Mouse (Mus musculus) kidney, postnatal 10 days (tissue): Measurements from ENCODE around the gene Tank.
A peak's percentile ranks its signal among the peaks of the same experiment; 100 is the strongest.

Source experiments
- DNase-seq: peaks from one replicate; pipeline ENCODE4 v3.0.0; 2021; ENCODE audit warnings: mixed read lengths

Gene Tank

GRCm38 (mm10) chr2:61580555-61581080 lies 2.2 kb downstream of the Tank start:
- no peak for DNase-seq

DNA sequence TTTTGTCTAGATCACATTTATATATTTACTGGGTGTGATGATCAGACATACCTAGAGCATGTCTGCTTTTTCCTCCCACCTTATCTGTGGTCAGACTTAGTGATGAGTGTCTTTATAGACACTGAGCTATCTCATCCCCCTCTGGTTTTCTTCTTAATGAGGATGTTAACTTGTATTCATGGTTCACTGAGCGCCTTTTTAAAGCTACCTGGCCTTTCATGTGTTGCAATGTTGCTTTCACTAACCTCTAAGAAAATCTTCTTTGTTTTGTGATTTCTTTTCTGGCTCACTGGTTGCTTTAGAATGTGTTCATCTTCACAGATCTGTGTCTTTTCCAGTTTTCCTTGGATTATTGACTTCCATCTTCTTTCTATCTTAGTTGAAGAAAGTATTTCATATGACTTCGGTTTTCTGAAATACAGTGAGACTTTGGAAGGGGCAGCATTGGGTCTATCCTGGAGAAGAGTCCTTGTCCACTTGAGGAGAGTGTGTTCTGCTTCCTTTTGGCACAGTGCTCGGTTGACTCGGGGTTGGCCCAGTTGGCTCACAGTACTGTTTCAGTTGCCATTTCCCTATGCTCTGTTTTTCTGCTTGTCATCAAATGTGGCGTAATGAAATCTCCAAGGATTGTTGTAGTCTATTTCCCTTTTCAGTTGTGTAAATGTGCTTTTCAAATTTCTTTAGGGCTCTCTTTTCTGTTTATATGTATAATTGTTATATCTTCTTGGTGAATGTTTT lies 4.4 kb downstream of the Tank start:
- DNase-seq: no peak

GRCm38 (mm10) chr2:61585447-61585846 lies 7.1 kb downstream of the Tank start:
- no peak for DNase-seq

DNA sequence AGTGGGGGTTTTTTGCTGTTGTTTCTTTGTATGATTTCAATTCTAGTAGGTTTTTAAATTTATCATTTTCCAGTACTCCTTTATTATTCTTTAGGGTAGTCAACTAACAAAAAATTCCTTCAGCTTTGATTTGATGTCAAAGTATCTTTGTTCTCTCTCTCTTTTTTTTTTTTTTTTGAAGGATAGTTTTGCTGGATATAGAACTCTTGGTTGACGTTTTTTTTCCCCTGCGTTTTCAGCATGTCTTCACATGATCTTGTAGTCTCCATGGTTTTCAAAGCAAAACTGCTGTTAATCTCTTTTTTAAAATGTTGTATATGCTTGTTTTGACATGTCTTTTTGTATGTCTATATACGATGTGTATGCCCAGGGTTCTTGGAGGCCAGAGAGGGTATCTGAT lies 7.8 kb downstream of the Tank start:
- no peak for DNase-seq

GRCm38 (mm10) chr2:61590751-61591150 lies 12.4 kb downstream of the Tank start:
- no peak for DNase-seq

- DNase-seq: no peak
These were observed 13.7 kb downstream of the Tank start for GRCm38 (mm10) chr2:61592095-61592494.

- DNase-seq: no peak
These were observed 14.3 kb downstream of the Tank start for GRCm38 (mm10) chr2:61592699-61593029.

- peak; percentile 98 for DNase-seq
These were observed 14.8 kb downstream of the Tank start for GRCm38 (mm10) chr2:61593030-61593811.

DNA sequence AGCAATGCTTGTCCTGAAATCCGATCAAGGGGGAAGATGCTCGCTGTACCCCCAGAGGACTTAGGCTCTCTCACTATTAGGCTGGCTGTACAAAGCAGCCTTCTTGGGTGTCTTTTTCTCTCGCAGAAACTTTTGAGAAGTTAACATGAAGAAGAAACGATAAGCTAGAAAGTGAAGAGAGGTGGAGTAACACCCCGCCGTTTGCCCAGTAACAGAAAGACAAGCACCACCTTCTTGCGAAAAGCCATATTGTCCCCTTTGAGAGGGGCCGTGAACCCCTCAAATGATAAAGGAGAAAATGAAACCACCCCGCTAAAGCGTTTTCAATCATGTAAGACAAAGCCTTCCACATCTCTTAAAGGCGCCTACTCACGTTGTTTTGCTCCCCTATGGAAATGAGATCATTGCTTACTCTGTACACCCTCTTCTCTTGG lies 15.5 kb downstream of the Tank start:
- no peak for DNase-seq

DNA sequence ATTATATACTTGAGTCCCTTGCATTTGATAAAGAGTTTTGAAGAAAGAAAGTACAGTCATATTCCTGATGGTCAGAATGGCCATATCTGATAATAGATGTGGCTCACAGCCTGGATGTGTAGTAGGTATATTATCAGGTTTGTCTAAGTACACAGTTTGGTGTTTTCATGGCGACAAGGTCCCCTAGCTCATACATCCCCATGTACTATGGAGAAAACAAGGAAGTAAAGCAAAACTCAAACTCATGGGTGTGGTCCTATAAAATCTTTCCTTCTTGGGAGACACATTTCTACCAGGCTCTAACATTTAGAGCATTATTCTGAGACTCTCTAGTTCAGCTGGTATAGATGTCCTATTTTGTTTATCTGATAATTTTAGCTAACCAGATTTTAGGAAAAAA lies 21.3 kb downstream of the Tank start:
- no peak for DNase-seq

DNA sequence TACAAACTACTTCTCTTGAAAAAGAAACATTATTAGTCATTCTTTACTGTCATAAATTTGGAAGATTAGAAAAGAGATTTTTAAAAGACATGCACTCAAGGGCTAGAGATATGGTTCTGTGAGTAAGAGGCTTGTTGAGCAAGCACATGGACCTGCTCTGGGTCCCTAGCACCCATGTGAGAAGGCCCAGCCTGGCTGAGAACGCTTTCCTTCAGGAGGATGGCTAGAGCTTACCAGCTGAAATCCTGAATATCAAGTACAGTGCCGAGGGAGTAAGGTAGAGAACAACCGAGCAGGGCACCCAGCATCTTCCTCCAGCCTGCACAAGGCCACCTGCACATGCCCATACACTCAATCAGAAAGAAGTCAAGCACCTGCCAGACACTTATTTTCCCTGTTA lies 25.1 kb downstream of the Tank start:
- DNase-seq: no peak

DNA sequence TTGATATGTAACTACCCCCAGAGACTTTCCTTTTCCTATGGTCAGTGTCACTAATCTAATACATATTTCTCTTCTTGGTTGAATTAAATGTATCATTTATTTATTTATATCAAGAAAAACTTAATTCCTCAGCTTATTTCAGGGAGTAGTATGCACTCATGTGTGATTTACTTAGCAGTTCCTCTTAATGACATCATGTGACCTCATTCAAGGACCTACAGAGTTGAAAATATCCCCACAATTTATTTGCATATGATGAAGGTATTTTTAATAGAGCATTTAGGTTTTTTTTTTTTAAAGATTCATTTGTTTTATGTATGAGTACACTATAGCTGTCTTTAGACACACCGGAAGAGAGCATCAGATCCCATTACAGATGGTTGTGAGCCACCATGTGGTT lies 28.6 kb downstream of the Tank start:
- no peak for DNase-seq

DNA sequence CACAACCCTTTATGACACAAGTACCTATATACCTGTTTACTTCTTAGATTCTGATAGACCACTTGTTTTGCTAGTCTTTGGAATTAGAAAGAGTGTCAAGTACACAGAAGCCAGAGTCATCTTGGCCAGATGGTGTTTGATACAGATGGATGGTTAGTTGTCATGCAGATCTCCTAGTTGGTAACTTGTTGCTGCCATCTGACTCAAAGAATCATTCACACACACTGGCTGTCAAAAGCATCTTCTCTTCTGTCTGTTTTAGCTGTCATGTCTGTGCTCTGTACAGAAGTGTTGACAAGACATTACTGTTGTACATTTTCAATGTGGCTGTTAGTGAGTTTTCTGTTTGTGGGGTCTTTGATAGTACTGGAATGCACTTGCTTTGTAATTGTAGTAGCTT lies 45.6 kb downstream of the Tank start:
- no peak for DNase-seq

- no peak for DNase-seq
These were observed 52.6 kb downstream of the Tank start for GRCm38 (mm10) chr2:61630864-61631555.

- no peak for DNase-seq
These were observed 56.7 kb downstream of the Tank start for GRCm38 (mm10) chr2:61635099-61635498.

- DNase-seq: no peak
These were observed 59.8 kb downstream of the Tank start for GRCm38 (mm10) chr2:61638182-61638581.

- DNase-seq: peak; percentile 71
These were observed 64.3 kb downstream of the Tank start for GRCm38 (mm10) chr2:61642452-61643368.

GRCm38 (mm10) chr2:61651206-61651605 lies 72.8 kb downstream of the Tank start:
- DNase-seq: no peak

DNA sequence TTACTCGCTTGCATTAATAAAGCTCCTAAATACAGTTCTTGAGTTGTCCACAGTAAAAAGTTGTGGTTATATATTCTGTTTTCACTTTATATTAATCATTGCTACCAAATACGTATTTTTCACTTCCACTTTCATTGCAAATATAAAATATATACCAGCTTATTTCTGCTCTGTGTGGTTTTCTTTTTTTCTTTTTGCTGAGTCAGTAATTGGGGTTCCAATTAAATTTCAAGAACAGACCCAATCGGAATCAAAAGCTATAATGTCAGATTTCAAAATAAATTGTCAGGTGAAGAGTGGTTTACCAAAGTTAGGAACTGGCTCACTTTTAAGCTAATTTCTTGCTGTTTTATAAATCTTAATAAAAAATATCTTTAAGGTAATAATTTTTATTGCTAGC lies 73.3 kb downstream of the Tank start:
- no peak for DNase-seq

GRCm38 (mm10) chr2:61655046-61655381 lies 76.6 kb downstream of the Tank start:
- DNase-seq: no peak

DNA sequence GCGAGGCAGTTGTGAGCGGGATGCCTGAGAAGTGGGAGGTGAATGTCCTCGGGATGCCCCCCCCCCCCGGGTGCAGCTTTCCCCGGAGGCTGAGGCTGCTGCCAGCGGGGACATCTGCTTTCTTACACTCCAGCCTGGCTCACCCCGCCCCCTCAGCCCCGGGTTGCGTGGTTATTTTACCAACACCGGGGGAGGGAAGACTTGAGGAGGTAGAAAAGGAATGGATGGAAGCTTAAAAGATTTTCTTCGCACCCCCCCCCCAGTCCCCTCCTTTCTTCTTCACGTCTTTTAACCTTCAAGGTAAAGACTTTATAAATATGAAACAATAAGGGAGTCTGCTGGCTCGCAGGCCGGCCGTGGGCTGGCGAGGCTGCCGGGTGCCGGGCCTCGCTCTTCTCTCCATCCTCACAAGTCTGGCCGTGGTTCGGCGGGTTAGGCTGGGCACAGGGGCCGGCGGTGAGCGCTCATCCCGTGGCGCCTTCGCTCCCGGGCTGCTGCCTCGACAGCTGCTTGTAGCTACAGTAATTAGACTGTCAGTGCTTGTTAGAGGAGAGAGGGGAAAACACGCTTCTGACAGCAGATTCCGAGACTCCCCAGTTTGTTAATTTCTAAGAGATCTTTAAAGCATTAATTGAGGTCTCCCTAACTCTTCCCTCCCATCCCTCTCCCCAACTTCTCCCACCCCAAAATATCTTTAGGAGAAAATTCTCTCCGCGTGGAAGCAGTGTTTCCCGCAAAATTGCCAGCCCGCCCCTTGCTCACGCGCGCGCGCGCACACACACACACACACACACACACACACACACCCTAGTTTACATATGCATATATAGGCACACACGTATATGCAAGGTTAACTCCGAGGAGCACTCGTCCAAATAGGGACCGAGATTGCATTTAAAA lies 77.2 kb downstream of the Tank start:
- peak; percentile 47 for DNase-seq
